Mouse (Mus musculus): Measurements from ENCODE around the gene Dusp1. TPM values are rescaled to one million over a fixed set of nuclear protein-coding genes. Genes with fewer than 3 reads are reported as not detected.

Gene Dusp1
- total RNA-seq, 2 experiments from 2014 or later: 15.3 to 16.1 TPM

GRCm38 (mm10) chr17:26584558-26585136, 22.7 kb upstream of the Dusp1 start:
- peak; percentile 22 to 35 for DNase-seq (ENCODE audit: low spot score in 2 of 2)

- no peak for DNase-seq (ENCODE audit: low spot score in 2 of 2)
Measured at GRCm38 (mm10) chr17:26584063-26584462, 22.1 kb upstream of the Dusp1 start.

GRCm38 (mm10) chr17:26583606-26584005, 21.7 kb upstream of the Dusp1 start:
- no peak for DNase-seq (ENCODE audit: low spot score in 2 of 2)

- no peak for DNase-seq (ENCODE audit: low spot score in 2 of 2)
Measured at GRCm38 (mm10) chr17:26583056-26583455, 21.1 kb upstream of the Dusp1 start.

GRCm38 (mm10) chr17:26582297-26582696, 20.4 kb upstream of the Dusp1 start:
- peak; percentile 23 to 39 for DNase-seq (ENCODE audit: low spot score in 2 of 2)

GRCm38 (mm10) chr17:26580873-26581401, 19.0 kb upstream of the Dusp1 start:
- no peak for DNase-seq (ENCODE audit: low spot score in 2 of 2)

GRCm38 (mm10) chr17:26579396-26579795, 17.5 kb upstream of the Dusp1 start:
- no peak for DNase-seq (ENCODE audit: low spot score in 2 of 2)

GRCm38 (mm10) chr17:26578771-26579170, 16.8 kb upstream of the Dusp1 start:
- DNase-seq (ENCODE audit: low spot score in 2 of 2): no peak

- DNase-seq (ENCODE audit: low spot score in 2 of 2): no peak
Measured at GRCm38 (mm10) chr17:26578162-26578561, 16.2 kb upstream of the Dusp1 start.

GRCm38 (mm10) chr17:26577309-26577708, 15.4 kb upstream of the Dusp1 start:
- no peak for DNase-seq (ENCODE audit: low spot score in 2 of 2)

GRCm38 (mm10) chr17:26576833-26577232, 14.9 kb upstream of the Dusp1 start:
- no peak for DNase-seq (ENCODE audit: low spot score in 2 of 2)

- DNase-seq (ENCODE audit: low spot score in 2 of 2): no peak
Measured at GRCm38 (mm10) chr17:26575786-26576690, 14.1 kb upstream of the Dusp1 start.

- no peak for DNase-seq (ENCODE audit: low spot score in 2 of 2)
Measured at GRCm38 (mm10) chr17:26574701-26575100, 12.8 kb upstream of the Dusp1 start.

- no peak for DNase-seq (ENCODE audit: low spot score in 2 of 2)
Measured at GRCm38 (mm10) chr17:26574118-26574517, 12.2 kb upstream of the Dusp1 start.

GRCm38 (mm10) chr17:26572265-26572664, 10.3 kb upstream of the Dusp1 start:
- DNase-seq (ENCODE audit: low spot score in 2 of 2): no peak

- no peak for DNase-seq (ENCODE audit: low spot score in 2 of 2)
Measured at GRCm38 (mm10) chr17:26571377-26571776, 9.4 kb upstream of the Dusp1 start.

- DNase-seq (ENCODE audit: low spot score in 2 of 2): no peak
Measured at GRCm38 (mm10) chr17:26570651-26571118, 8.8 kb upstream of the Dusp1 start.

GRCm38 (mm10) chr17:26569594-26570350, 7.8 kb upstream of the Dusp1 start:
- no peak for DNase-seq (ENCODE audit: low spot score in 2 of 2)

GRCm38 (mm10) chr17:26567818-26568173, 5.9 kb upstream of the Dusp1 start:
- DNase-seq (ENCODE audit: low spot score in 2 of 2): no peak

- DNase-seq (ENCODE audit: low spot score in 2 of 2): no peak
Measured at GRCm38 (mm10) chr17:26567142-26567817, 5.4 kb upstream of the Dusp1 start.

- DNase-seq (ENCODE audit: low spot score in 2 of 2): no peak
Measured at GRCm38 (mm10) chr17:26564439-26564838, 2.5 kb upstream of the Dusp1 start.

All from layer of hippocampus, postnatal 10 days (tissue).